Mouse (Mus musculus) heart, embryonic 16.5 days (tissue): ENCODE measurements around the gene Stx1b. TPM values are rescaled to one million over a fixed set of nuclear protein-coding genes. Genes with fewer than 3 reads are reported as not detected.

Experiments used
- ATAC-seq: fragments of 200-750 bp; cut with Nextera tagmentation; replicated peaks from 2 replicates; pipeline ENCODE4 v1.8.0; 2017; ENCODE audit warnings: moderate number of reproducible peaks; ENCODE audit not compliant: insufficient read depth, low FRiP score; ENCODE audit errors: extremely low read depth
- H3K27ac ChIP-seq: fragments of 300-500 bp; sonication (generic); 2 replicates; pipeline ENCODE4 v1.5.1; 2014; ENCODE audit warnings: mild to moderate bottlenecking, low read length, control low read depth, moderate library complexity
- H3K27me3 ChIP-seq: fragments of 300-500 bp; sonication (generic); 2 replicates; pipeline ENCODE4 v1.6.1; 2014; ENCODE audit warnings: low read length, mixed read lengths; ENCODE audit not compliant: control insufficient read depth, insufficient read depth
- H3K36me3 ChIP-seq: fragments of 300-500 bp; sonication (generic); 2 replicates; pipeline ENCODE4 v1.6.1; 2014; ENCODE audit not compliant: control insufficient read depth, insufficient read depth
- H3K4me1 ChIP-seq: fragments of 300-500 bp; sonication (generic); 2 replicates; pipeline ENCODE4 v1.6.1; 2014; ENCODE audit warnings: low read length, mixed read lengths; ENCODE audit not compliant: control insufficient read depth, insufficient read depth
- H3K4me2 ChIP-seq: fragments of 300-500 bp; sonication (generic); 2 replicates; pipeline ENCODE4 v1.6.1; 2014; ENCODE audit warnings: low read depth, mild to moderate bottlenecking, control low read depth, low read length
- H3K4me3 ChIP-seq: fragments of 300-500 bp; sonication (generic); 2 replicates; pipeline ENCODE4 v1.5.1; 2014; ENCODE audit warnings: mild to moderate bottlenecking, control low read depth, low read length
- H3K9ac ChIP-seq: fragments of 300-500 bp; sonication (generic); 2 replicates; pipeline ENCODE4 v1.6.1; 2014; ENCODE audit warnings: low read length, control low read depth
- H3K9me3 ChIP-seq: fragments of 300-500 bp; sonication (generic); replicated peaks from 2 replicates; pipeline ENCODE4 v1.6.1; 2016; ENCODE audit warnings: low read length; ENCODE audit not compliant: control insufficient read depth
- WGBS: fragments of 180-500 bp; shearing (Covaris S2); extraction: QIAGEN DNeasy Blood & Tissue Kit; methylation state at CpG from one replicate; pipeline ENCODE4 v1.1.7; 2014; 5-methylcytosine and 5-hydroxymethylcytosine counted together
- polyA plus RNA-seq: library from polyadenylated mRNA; unstranded; fragments of >200 nt; fragmentation: Nextera tagmentation; extraction: Ambion mirVana; gene quantifications from 2 replicates; pipeline ENCODE4 v1.2.1, GENCODE M21; 2015

Gene Stx1b
- polyA plus RNA-seq, 1 experiment from 2014 or later, result 1.3 TPM

DNA sequence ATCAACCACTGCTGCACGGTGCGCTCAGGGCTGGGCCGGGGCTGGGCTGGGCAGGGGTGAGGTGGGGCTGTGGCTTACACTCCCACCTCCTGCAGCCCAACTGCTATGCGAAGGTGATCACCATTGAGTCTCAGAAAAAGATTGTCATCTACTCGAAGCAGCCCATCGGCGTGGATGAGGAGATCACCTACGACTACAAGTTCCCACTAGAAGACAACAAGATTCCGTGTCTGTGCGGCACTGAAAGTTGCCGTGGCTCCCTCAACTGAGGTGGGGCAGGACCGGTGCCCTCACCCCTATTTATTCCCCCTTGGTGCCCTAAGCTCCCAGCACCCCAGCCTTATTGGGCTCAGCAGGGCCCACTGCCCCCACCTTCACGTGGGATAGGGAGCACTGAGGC lies 25.1 kb downstream of the Stx1b start:
- Histone ChIP-seq H3K4me2 (no peak overlapping the region), H3K9ac (no peak overlapping the region), H3K4me1 (no peaks in the 10 kb centered on the region; the same call in 1 of the 2 replicates), H3K9me3 (no peaks in the 10 kb centered on the region), H3K27me3 (no peaks in the 10 kb centered on the region), H3K4me3 (no peak overlapping the region), H3K27ac (no peak overlapping the region), H3K36me3 (peaks cover 44% of the 10 kb centered on the region)
- ATAC-seq, result no peak
- 87% methylated on average over 13 of the region's 13 CpGs for WGBS

DNA sequence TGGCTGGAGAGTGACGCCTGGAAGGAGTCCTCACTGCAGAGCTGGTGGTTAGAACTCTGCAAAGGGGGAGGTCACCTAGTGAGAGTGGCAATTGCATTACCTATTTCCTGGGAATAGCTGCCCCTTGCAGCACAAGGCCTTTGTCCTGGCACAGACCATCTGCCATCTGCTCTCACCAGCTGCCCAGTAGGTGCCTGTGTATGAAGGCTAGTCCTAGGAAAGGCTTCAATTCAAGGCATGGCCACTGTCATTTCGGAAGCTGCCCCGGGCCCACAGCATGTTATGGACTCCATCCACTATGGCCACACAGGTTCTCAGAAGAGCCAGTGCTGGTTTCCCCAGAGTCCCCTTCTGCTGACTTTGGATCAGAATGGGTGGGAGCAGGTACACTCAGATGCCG lies 25.8 kb downstream of the Stx1b start:
- H3K4me1 ChIP-seq, result no peaks in the 10 kb centered on the region; the same call in 1 of the 2 replicates
- H3K9ac ChIP-seq, result no peak overlapping the region
- H3K36me3 ChIP-seq, result peaks cover 46% of the 10 kb centered on the region
- no peaks in the 10 kb centered on the region for H3K27me3 ChIP-seq
- WGBS, result 84% methylated on average over 4 of the region's 4 CpGs
- no peak overlapping the region for H3K4me2 ChIP-seq
- H3K27ac ChIP-seq, result no peak overlapping the region
- no peaks in the 10 kb centered on the region for H3K9me3 ChIP-seq
- no peak overlapping the region for H3K4me3 ChIP-seq
- no peak for ATAC-seq

DNA sequence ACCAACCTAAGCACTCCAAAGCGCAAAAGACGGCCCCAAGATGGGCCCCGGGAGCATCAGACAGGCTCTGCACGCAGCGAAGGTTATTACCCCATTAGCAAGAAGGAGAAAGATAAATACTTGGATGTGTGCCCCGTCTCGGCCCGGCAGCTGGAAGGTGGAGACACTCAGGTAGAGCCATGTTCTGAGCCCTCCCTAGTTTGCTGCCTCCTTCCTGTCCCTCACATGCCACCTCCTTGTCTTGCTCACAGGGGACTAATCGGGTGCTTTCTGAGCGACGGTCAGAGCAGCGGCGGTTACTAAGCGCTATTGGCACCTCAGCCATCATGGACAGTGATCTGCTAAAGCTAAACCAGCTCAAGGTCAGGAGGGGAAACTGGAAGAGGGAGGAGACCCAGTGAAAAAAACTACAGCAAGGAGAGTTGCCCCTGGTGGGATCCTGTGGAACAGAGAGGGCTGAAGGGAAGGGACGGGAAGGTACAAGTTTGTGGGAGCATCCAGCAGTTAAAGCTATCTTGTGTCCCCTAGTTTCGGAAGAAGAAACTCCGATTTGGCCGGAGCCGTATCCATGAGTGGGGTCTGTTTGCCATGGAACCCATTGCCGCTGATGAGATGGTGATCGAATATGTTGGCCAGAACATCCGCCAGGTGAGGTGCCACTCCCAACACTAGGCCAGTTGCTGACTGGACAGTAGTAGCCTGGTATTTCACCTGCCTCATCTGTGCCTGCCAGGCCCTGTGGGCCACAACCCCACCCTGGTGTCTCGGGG lies 27.1 kb downstream of the Stx1b start:
- Histone ChIP-seq H3K4me3 (no peak overlapping the region), H3K27me3 (no peaks in the 10 kb centered on the region), H3K9ac (no peak overlapping the region), H3K9me3 (no peaks in the 10 kb centered on the region), H3K4me2 (no peak overlapping the region), H3K36me3 (peaks cover 56% of the 10 kb centered on the region), H3K27ac (no peak overlapping the region), H3K4me1 (no peaks in the 10 kb centered on the region; the same call in 1 of the 2 replicates)
- ATAC-seq, result no peak
- WGBS, result 89% methylated on average over 23 of the region's 23 CpGs

DNA sequence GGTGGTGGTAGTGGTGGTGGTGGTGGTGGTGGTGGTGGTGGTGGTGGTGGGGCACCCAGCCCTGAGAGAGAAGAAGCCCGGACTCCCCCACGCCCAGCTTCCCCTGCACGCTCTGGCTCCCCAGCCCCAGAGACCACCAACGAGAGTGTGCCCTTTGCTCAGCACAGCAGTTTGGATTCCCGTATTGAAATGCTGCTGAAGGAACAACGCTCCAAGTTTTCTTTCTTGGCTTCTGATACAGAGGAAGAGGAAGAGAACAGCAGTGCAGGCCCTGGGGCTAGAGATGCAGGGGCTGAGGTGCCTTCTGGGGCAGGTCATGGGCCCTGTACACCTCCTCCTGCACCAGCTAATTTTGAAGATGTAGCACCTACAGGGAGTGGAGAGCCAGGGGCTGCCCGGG lies 39.0 kb downstream of the Stx1b start, which contains the start of gene Gm49388:
Gm49388 (plus strand) TSS at position 301 of the 400 bp plus-strand sequence.
- no peak within 1 kb of the TSS for H3K27ac ChIP-seq
- H3K4me3 ChIP-seq, result no peak within 1 kb of the TSS
- no peak within 1 kb of the TSS for H3K4me2 ChIP-seq
- no peaks in the 10 kb centered on the region for H3K27me3 ChIP-seq
- ATAC-seq, result no peak
- peaks cover 77% of the 10 kb centered on the region for H3K36me3 ChIP-seq
- H3K9me3 ChIP-seq, result no peaks in the 10 kb centered on the region
- WGBS, result 91% methylated on average over 7 of the region's 7 CpGs
- H3K4me1 ChIP-seq, result no peaks in the 10 kb centered on the region
- H3K9ac ChIP-seq, result no peak within 1 kb of the TSS

DNA sequence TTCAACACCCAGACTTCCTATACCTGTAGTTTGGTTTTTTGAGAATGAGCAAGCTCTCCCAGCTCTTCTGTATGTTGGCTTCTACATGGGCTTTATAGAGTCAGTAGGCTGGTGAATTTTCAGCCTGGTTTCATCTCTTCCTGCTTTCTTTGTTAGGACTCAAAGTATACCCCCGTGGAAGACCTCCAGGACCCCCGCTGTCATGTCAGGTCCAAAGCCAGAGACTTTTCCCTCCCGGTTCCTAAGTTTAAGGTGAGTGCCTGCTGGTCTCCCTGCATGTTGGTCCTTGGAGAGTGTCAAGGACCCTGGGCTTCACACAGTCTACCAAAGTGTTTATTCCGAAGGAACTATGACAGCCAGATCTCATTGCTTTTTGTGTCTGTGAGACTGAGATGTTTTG lies 46.0 kb downstream of the Stx1b start:
- Histone ChIP-seq H3K4me3 (peak overlapping the region; percentile 78), H3K9ac (peak overlapping the region; percentile 93), H3K9me3 (no peaks in the 10 kb centered on the region), H3K36me3 (peaks cover 27% of the 10 kb centered on the region), H3K27ac (no peak overlapping the region), H3K27me3 (no peaks in the 10 kb centered on the region), H3K4me2 (peak overlapping the region; percentile 77), H3K4me1 (peaks cover 11% of the 10 kb centered on the region)
- 77% methylated on average over 4 of the region's 4 CpGs for WGBS
- ATAC-seq, result no peak

DNA sequence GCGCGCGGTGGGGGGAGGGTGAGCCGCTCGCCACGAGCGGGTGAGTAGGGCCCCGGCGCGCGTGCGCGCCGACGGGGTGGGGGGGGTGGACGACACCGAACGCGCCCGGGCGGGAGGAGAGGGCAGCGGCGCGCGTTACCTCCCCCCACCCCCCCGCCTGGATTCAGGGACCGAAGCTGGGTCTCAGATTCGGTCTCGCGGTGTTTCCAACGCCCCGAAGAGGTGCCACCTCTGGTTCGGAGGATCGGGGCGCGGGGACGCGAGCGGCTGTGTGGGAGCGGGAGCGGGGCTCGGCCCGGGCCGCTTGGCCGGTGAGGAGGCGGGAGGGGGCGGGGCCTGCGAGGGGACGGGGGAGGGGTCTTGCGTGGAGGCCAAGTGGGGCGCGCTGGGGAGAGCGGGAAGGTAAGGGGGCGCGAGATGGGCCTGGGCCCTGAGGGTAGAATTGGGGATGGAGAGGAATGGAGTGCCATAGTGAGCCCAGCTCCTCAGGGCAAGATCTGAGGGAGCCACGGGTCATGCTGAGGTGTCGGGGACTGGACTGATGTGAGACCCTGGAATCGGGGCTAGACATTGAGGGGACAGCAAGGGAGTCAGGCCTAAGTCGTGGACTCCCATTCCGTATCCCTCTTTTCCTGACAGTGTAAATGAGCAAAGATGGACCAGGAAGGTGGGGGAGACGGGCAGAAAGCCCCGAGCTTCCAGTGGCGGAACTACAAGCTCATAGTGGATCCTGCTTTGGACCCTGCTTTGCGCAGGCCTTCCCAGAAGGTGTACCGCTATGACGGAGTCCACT lies 46.7 kb downstream of the Stx1b start:
- Histone ChIP-seq H3K4me1 (peaks cover 11% of the 10 kb centered on the region), H3K27ac (peak overlapping the region; percentile 99), H3K4me3 (peak overlapping the region; percentile 78), H3K4me2 (peak overlapping the region; percentile 77), H3K9me3 (no peaks in the 10 kb centered on the region), H3K36me3 (peaks cover 27% of the 10 kb centered on the region), H3K27me3 (no peaks in the 10 kb centered on the region), H3K9ac (peak overlapping the region; percentile 93)
- ATAC-seq, result peak; percentile 47
- WGBS, result 2% methylated on average over 63 of the region's 66 CpGs

DNA sequence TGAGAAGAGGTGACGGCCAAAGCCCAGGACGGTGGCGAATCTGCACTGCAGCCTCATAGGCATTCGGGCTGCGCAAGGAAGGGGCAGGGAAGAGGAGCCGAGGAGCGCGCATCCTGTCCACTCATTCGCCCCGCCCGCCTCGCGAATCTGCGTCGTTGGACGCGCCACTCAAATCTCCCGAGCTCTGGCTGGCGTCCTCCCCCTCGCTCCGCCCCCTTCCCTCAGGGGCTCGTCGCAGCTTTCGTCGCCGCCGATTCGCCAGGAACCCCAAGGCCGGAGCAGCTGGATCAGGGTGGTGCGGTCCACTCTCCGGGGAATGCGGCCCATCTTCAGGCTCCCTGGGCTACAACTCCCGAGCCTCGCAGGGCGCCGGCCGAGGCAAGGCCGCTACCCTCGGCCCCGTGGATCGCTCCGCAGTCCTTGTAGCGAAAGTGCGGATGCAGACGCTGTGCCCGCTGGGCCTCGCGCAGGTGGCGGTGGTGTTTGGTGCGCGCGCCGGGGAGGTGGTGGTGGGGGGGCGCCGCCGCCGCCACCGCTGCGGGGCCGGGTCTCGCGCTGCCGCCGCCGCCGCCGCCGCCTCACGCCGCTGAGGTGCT lies 47.4 kb downstream of the Stx1b start:
- Histone ChIP-seq H3K9ac (peak overlapping the region; percentile 93), H3K27me3 (no peaks in the 10 kb centered on the region), H3K27ac (peak overlapping the region; percentile 99), H3K4me1 (peaks cover 11% of the 10 kb centered on the region), H3K9me3 (no peaks in the 10 kb centered on the region), H3K4me3 (peak overlapping the region; percentile 78), H3K4me2 (peak overlapping the region; percentile 76), H3K36me3 (peaks cover 22% of the 10 kb centered on the region)
- WGBS, result under 1% methylated on average over 70 of the region's 70 CpGs
- peak; percentile 91 for ATAC-seq

DNA sequence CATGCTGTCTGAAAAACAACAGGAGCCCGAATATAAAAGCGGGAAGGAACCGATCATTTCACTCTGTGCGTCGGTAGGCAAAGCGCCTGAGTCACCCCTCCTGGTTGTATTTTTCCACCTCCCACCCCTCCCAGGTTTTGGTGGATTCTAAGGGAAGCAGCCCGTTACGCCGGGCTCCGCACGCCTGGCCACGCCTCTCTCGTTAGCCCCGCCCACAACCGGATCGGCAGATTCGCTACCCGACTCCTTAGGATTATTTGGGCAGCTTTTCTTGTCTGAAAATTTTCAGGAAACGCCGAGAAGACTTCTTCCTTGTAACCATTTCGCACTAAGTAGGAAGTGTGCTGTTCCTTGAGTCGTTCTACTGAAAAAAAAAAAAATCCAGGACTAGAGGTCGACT lies 47.9 kb downstream of the Stx1b start, which contains the start of gene Setd1a:
Setd1a (plus strand) TSS at position 245 of the 400 bp plus-strand sequence.
- ATAC-seq, result peak; percentile 63
- peak within 1 kb of the TSS; percentile 93 for H3K9ac ChIP-seq
- H3K36me3 ChIP-seq, result peaks cover 18% of the 10 kb centered on the region
- no peaks in the 10 kb centered on the region for H3K9me3 ChIP-seq
- H3K4me2 ChIP-seq, result peak within 1 kb of the TSS; percentile 77
- 0% methylated on average over 23 of the region's 23 CpGs for WGBS
- H3K4me3 ChIP-seq, result peak within 1 kb of the TSS; percentile 78
- H3K27me3 ChIP-seq, result no peaks in the 10 kb centered on the region
- H3K4me1 ChIP-seq, result peaks cover 11% of the 10 kb centered on the region
- H3K27ac ChIP-seq, result peak within 1 kb of the TSS; percentile 99
